Mouse (Mus musculus): ENCODE measurements around the gene Skil. TPM values are rescaled to one million over a fixed set of nuclear protein-coding genes. Genes with fewer than 3 reads are reported as not detected.

Gene Skil
- polyA plus RNA-seq, 1 experiment = 14.0 TPM

DNA sequence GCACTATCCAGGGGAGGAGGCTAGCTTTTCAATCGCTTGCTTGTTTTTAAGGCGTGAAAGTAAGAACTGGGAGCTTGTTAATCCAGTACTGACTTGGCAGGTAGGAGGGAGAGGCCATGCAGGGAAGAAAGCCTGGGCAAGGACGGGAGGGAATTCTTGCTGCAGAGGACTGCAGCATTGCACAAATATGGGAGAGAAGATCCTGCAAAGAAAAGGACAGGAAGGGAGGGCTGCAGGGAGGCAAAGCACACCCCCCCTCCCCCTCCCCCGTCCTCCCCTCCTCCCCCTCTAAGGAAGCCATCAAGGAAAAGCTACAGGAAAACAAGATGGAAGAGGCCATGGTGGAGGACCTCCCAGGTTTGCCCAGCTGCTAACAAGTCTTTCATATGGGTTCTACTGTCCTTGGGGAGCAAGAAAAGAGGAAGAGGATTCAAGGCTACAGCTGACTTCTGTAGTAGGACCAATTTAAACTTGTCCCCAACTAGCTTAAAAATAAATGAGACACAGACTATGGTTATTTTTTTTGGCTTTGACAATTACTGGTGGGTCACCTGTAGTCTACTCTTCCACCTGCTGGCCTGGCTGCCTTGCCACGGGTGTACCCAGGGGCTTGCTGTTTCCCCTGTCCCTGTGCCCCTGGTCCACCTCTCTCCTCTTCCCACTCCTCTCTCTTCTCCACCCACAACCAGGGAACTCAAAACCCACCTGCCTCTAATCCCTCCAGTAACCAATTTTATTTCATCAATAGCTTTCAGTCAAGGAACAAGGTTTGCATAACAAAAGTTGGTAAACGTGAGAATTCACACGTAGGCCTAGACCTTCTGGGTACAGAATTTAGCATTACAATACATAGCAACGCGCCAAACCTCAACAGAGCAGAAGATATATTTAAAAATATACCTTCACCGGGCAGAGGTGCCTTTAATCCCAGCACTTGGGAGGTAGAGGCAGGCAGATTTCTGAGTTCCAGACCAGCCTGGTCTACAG is 5.8 kb upstream of the Skil start:
- TF ChIP-seq CTCF (IDR thresholded peaks at IDR 0.05; ENCODE audit: borderline replicate concordance, insufficient read depth, low read depth, low read length) (no peak), POLR2A (IDR thresholded peaks at IDR 0.05; ENCODE audit: borderline replicate concordance, insufficient read depth, low read length) (no peak)
- Histone ChIP-seq H3K4me1 (ENCODE audit: control insufficient read depth, insufficient read depth, low read length) (no peaks in the 10 kb centered on the region), H3K4me3 (replicated peaks; ENCODE audit: insufficient read depth, low read depth, low read length) (no peak overlapping the region), H3K27me3 (ENCODE audit: control insufficient read depth, insufficient read depth, low read length) (no peaks in the 10 kb centered on the region), H3K27ac (ENCODE audit: insufficient read depth, low read length) (no peak overlapping the region)
- no peak for DNase-seq
- WGBS = 59% methylated on average over 10 of the region's 10 CpGs

- no peak for DNase-seq
- Histone ChIP-seq H3K4me3 (replicated peaks; ENCODE audit: insufficient read depth, low read depth, low read length) (no peak overlapping the region), H3K4me1 (ENCODE audit: control insufficient read depth, insufficient read depth, low read length) (no peaks in the 10 kb centered on the region), H3K27ac (ENCODE audit: insufficient read depth, low read length) (no peak overlapping the region), H3K27me3 (ENCODE audit: control insufficient read depth, insufficient read depth, low read length) (no peaks in the 10 kb centered on the region)
- WGBS = 75% methylated on average over 7 of the region's 7 CpGs
- no peak for TF ChIP-seq CTCF (IDR thresholded peaks at IDR 0.05; ENCODE audit: borderline replicate concordance, insufficient read depth, low read depth, low read length)
- TF ChIP-seq POLR2A (IDR thresholded peaks at IDR 0.05; ENCODE audit: borderline replicate concordance, insufficient read depth, low read length) = no peak
These were observed 4.9 kb upstream of the Skil start for GRCm38 (mm10) chr3:31089956-31090355.

- Histone ChIP-seq H3K27ac (ENCODE audit: insufficient read depth, low read length) (no peak overlapping the region), H3K4me1 (ENCODE audit: control insufficient read depth, insufficient read depth, low read length) (no peaks in the 10 kb centered on the region), H3K4me3 (replicated peaks; ENCODE audit: insufficient read depth, low read depth, low read length) (peak overlapping the region; percentile 80), H3K27me3 (ENCODE audit: control insufficient read depth, insufficient read depth, low read length) (no peaks in the 10 kb centered on the region)
- DNase-seq = peak; percentile 30 to 43
- 13% methylated on average over 13 of the region's 13 CpGs for WGBS
- TF ChIP-seq POLR2A (IDR thresholded peaks at IDR 0.05; ENCODE audit: borderline replicate concordance, insufficient read depth, low read length) = no peak
- TF ChIP-seq CTCF (IDR thresholded peaks at IDR 0.05; ENCODE audit: borderline replicate concordance, insufficient read depth, low read depth, low read length) = no peak
These were observed 1.7 kb upstream of the Skil start for GRCm38 (mm10) chr3:31093196-31093595.

GRCm38 (mm10) chr3:31093627-31094351 is 1.1 kb upstream of the Skil start:
- peak overlapping the region; percentile 80 for H3K4me3 ChIP-seq (replicated peaks; ENCODE audit: insufficient read depth, low read depth, low read length)
- H3K27ac ChIP-seq (ENCODE audit: insufficient read depth, low read length) = peak overlapping the region; percentile 88
- peak; percentile 50 to 66 for DNase-seq
- no peaks in the 10 kb centered on the region for H3K27me3 ChIP-seq (ENCODE audit: control insufficient read depth, insufficient read depth, low read length)
- TF ChIP-seq CTCF (IDR thresholded peaks at IDR 0.05; ENCODE audit: borderline replicate concordance, insufficient read depth, low read depth, low read length) = no peak
- no peak for TF ChIP-seq POLR2A (IDR thresholded peaks at IDR 0.05; ENCODE audit: borderline replicate concordance, insufficient read depth, low read length)
- H3K4me1 ChIP-seq (ENCODE audit: control insufficient read depth, insufficient read depth, low read length) = no peaks in the 10 kb centered on the region
- WGBS = 2% methylated on average over 52 of the region's 58 CpGs

GRCm38 (mm10) chr3:31095179-31095490 is 277 bp downstream of the Skil start:
- peak overlapping the region; percentile 79 for H3K27ac ChIP-seq (ENCODE audit: insufficient read depth, low read length)
- WGBS = 1% methylated on average over 28 of the region's 39 CpGs
- no peak for DNase-seq
- no peaks in the 10 kb centered on the region for H3K4me1 ChIP-seq (ENCODE audit: control insufficient read depth, insufficient read depth, low read length)
- TF ChIP-seq CTCF (IDR thresholded peaks at IDR 0.05; ENCODE audit: borderline replicate concordance, insufficient read depth, low read depth, low read length) (no peak), POLR2A (IDR thresholded peaks at IDR 0.05; ENCODE audit: borderline replicate concordance, insufficient read depth, low read length) (no peak)
- H3K27me3 ChIP-seq (ENCODE audit: control insufficient read depth, insufficient read depth, low read length) = no peaks in the 10 kb centered on the region
- H3K4me3 ChIP-seq (replicated peaks; ENCODE audit: insufficient read depth, low read depth, low read length) = peak overlapping the region; percentile 80

- H3K4me1 ChIP-seq (ENCODE audit: control insufficient read depth, insufficient read depth, low read length) = no peaks in the 10 kb centered on the region
- peak overlapping the region; percentile 55 for H3K27ac ChIP-seq (ENCODE audit: insufficient read depth, low read length)
- no peaks in the 10 kb centered on the region for H3K27me3 ChIP-seq (ENCODE audit: control insufficient read depth, insufficient read depth, low read length)
- peak; percentile 65 to 68 for DNase-seq
- under 1% methylated on average over 33 of the region's 33 CpGs for WGBS
- TF ChIP-seq POLR2A (IDR thresholded peaks at IDR 0.05; ENCODE audit: borderline replicate concordance, insufficient read depth, low read length) = no peak
- no peak for TF ChIP-seq CTCF (IDR thresholded peaks at IDR 0.05; ENCODE audit: borderline replicate concordance, insufficient read depth, low read depth, low read length)
- peak overlapping the region; percentile 80 for H3K4me3 ChIP-seq (replicated peaks; ENCODE audit: insufficient read depth, low read depth, low read length)
These were observed 765 bp downstream of the Skil start for GRCm38 (mm10) chr3:31095491-31096154.
